Mouse (Mus musculus) kidney, adult 8-10 months (tissue): ENCODE data around the gene Dnajc2.

Experiments used
- DNase-seq, 2 experiments: peaks; one replicate each; pipeline ENCODE4 v3.0.0; 2022

Dnajc2 gene

DNA sequence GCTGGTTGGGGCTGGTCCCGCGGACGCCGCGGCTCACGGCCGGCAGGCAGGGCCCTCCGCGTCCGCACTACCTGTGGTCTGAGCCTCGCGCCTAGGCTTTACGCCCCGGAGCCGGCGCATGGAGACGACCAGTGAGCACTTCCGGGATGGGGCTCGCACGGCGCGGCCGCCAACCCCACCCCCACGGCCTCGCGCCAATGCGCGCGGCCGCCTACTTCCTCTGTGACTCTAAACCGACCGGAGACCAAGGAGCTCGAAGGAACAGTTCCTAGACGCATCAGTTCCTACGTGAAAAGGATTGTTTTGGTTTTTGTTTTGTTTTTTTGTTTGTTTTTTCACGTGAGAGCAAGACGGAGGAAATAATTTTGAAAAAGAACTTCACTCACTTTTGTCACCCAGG is at the start of gene Dnajc2, which contains the start of gene Psmc2:
Gene Dnajc2, minus strand, starts transcription at position 199 of the 400 bp plus-strand sequence.
Gene Psmc2, plus strand, starts transcription at position 231 of the 400 bp plus-strand sequence.
- DNase-seq: peak; percentile 89 to 91

DNA sequence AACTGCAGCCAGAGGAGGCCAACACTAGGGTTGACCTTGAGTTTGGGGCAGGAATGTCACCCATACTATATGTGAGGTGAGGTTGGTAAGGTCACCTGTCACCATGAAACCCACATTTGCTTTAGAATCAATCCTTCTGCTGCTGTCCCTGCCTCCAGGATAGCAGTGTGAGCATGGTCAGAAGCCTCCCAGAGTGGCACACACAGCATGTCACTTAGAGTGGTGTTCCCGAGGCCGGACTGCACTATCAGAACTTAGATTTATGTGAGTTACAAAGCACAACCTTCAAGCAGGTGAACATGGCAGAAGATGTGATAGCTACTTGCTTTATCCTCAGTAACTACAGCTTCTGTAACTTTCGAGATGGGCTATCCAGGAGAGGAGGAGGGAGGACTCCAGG is 46.7 kb upstream of the Dnajc2 start:
- no peak for DNase-seq

DNA sequence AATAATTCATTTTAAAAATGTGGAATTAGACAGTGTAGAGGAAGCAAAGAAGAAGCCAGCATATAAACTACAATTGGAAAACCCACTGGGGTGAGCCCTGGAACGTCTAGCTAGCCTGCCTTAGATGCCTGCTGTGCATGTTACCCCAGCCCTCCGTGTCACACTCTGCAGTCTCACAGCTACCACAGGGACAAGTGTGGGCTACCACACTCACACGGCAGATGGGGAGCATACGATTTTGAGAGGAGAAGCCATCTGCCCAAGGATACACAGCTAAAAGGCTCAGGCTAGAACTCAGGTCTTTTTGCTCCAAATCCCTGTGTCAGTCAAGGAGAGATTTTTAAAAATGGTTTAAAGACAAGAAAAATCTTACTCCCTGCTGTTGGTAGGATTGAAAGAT is 43.8 kb upstream of the Dnajc2 start:
- no peak for DNase-seq

DNA sequence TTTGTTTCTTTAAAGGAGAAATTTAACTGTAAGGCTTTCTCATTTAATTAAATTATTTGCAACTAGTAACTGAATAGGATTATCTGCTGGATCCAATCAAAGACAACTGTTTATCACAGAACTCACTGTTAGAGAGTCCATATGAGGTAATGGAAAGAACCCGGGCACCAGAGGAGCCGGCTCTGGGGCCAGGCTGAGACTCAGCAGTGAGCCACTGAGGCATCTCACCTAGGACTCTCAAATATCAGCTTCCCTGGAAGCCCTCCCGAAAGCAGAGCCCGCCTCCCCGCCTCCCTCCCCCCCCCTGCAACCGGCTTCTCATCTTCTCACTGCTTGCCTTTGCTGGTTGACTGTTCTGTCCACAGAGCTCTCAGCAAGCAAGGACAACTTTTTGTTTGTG is 42.6 kb upstream of the Dnajc2 start:
- DNase-seq: no peak

DNA sequence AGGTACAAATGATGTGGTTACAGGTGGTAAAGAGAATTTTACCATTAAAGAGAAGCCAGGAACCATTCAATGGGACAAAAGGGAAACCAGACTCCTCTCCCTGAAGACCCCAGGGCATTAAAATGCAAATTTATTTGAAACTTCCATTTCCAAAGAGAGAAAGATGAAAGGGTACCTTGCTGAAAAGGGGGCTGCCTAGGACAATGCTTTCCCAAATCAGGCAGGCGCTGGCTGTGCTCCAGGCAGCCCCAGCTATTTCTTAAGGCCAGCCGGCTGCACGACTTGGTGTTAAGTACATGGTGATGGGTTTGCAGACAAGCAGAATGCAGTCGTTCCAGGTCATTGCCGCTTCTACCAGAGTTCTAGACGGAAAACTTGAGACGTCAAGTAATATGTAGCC is 41.3 kb upstream of the Dnajc2 start:
- no peak for DNase-seq

DNA sequence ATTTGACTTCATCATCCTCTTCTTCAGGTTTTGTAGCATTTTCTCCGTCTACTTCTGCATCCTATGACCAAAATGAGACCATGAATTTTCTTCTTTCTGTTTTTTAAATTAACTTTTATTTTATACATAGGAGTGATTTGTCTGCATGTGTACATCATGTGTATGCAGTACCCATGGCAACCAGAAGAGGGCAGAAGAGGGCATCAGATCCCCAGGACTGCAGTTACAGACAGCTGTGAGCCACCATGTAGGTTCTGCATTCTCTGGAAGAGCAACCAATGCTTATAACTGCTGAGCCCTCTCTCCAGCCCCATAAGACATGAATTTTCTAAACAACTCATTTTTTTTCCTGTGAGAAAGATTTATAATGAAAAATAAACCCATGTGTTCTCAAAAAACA is 28.9 kb upstream of the Dnajc2 start:
- peak in 1 of 2 experiments; percentile 32 for DNase-seq

DNA sequence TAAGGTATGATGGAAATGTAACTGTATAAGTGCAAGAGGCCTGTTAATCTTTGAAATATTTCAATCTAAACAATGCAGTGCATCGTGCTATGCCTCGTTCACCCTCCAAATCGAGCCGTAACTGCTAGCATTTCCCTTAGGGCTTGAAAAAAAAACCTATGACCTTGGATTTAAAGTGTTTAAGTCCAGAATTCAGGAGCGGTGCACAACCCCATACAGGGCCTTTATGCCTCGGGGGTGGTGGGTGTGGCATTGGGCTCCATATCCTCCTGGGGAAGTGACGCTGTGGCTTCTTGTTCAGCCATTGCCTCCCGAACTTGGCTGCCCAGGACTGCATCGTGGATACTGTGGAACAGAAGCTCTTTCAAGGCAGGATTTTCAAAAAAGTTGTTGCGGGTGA is 25.9 kb upstream of the Dnajc2 start:
- DNase-seq: no peak

DNA sequence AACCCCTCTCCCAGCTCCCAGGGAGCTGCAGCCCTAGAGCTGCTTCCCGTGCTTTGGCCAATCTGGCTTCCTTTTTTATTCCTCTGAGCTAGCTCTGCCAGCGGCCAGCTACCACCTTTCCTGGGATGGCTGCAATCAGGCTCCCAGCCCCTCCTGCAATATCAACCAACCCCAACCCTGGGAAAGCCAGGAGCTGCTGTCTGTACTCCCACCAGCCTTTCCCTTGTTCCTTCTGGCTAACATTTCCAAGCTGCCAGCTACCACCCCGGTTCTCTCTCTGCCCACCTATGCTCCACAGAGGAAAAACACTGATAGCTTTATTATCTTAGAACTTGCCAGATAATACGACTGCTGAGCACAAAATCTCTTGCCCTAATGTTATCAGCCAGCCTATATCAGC is 19.8 kb upstream of the Dnajc2 start:
- DNase-seq: no peak

DNA sequence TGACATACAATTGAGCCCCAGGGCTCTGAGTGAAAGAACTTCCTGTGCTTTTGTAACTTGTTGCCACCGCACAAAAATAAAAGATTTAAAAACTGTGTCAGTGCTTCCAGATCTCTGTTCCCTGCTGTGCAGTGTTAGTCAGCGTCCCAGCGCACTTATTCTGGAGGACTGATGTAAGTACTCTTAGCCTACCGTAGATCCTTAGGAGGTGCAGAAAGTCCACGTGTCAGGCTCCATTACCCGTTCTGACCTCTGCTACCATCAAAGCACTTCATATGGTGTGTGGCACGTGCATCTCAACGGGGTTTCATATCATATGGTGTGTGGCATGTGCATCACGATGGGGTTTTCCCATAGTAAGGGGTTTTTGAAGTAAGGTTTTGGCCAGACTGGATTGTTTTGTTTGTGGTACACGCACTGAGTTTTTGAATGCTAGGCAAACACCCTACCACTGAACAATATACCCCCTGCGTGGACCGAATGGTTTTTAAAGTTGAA is 18.7 kb upstream of the Dnajc2 start:
- no peak for DNase-seq

DNA sequence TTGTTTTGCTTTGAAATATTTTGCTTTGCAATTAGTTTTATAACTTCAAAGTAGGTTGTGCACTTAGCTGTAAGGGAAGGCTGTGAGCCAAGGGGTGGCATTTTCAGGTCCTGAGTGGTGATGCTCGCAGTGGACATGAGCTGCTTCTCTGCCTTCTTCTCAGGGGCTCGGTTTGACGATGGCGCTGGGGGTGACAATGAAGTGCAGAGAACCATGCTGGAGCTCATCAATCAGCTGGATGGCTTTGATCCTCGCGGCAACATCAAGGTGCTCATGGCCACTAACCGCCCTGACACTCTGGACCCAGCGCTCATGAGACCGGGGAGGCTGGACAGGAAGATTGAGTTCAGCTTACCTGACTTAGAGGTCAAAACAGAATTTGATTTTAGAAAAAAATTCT is 17.9 kb upstream of the Dnajc2 start:
- DNase-seq: no peak

DNA sequence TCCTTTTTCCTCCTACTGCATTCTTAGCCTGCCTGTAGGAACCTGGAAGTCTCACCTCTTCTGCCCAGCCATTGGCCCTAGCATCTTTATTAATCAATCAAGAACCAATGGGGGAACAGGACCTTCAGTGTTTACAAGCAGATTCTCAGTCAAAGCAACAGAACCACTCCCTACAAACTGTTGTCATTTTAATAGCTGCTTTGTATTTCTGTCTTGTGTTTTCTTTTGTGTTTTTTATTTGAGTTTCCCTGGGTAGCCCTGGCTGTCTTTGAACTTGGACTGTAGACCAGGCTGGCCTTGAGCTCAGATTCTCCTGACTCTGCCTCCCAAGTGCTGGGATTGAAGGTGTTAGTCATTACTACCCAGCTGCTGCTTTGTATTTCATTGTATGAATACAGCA is 7.1 kb upstream of the Dnajc2 start:
- no peak for DNase-seq

DNA sequence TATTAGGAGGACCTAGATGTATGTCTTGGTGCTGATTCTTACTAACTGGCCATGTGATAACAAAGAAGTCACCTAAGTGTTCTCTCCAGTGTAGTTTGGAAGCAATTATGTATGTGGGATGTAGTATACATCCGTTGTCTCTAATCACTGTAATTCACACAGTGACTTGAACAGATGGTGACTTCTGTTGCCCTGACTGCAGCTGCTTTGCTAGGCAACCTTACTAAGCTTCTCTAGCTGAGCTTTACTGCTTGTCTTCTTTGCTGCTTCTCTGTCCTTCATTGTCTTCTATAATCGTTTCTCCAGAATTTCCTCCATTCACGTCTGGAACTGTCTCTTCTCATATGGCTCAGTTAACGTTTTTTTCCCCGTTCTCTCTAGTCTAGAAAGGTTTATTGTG is 4.0 kb upstream of the Dnajc2 start:
- DNase-seq: no peak

DNA sequence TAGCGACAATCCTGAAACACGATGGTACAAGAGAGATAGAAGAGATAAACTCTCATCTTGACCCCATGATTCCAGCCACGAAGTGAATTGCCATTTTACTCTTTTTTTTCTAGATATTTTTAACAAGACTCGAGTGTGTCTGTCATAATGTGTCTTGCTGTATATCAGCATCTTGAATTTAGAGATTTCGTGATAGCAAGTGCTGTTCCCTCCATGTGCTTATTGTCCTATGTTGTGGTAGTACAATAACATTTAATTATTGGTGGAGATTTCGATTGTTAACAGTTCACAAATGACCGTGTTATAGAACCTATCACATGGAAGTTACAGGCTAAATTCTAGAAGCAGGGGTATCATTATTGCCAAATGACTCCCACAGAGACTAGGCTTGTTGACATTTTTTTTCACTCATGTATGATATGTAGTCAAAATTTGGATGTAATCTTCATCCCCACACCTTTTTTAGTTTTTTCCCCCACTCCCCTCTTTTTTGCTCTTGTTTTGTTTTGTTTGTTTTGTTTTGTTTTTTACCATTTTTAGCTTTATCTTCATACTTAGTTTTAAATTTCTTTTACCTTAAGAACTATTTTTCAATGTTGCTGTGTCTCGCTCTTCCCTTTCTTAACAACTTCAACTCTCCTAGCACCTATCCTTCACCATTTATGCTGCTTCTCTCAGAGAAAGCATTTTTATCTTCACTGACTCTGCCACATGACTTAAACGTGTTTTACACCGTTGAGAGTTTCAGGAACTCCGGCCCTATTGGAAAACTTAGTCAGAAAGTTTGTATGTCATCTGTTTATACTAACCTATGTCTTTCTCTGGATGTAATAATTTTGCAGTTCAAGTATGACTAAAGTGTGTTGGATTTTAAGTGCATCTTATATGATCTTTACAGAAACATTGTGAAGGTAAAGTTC is 2.4 kb upstream of the Dnajc2 start:
- DNase-seq: no peak

DNA sequence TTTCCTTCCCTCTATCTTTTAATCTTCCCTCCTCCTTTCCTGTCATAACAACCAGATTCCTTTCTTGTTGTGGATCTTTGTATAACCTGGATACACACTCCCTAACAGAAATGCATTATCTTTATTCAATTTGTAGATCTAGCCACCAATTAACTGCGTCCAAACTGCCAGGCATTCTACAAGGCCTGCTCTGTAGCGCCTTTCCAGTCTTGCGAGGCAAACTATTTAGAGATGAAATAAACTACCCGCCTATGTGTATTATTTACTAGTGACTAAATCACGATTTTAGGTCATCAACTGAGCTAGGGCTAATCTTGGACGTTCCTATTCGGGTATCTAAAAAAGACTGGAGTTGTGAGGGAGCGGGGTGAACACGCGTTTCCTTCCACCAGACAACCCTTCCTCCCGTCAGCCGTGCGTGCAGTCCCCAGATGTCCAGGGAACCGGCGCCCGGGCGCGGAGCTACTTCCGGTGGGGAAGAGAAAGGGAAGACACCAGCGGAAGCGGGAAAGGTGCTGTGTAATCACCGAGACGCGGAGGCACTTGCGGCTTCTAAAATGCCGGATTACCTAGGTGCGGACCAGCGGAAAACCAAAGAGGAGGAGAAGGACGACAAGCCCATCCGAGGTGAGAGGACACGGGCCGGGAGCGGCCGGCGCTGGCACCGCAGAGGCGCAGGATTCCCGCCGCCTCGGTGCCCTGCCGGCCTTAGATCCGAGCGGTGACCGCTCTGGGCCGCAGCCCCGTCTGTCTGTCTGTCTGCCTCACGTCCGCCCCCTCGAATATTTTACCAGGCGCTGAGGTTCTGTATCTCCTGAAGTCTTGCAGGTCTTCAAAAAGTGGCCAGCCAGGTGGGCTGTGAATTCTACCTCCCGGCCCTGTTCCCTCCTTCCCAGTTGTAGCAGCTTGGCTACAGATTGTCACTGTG is 1.5 kb upstream of the Dnajc2 start:
- peak; percentile 87 to 92 for DNase-seq

DNA sequence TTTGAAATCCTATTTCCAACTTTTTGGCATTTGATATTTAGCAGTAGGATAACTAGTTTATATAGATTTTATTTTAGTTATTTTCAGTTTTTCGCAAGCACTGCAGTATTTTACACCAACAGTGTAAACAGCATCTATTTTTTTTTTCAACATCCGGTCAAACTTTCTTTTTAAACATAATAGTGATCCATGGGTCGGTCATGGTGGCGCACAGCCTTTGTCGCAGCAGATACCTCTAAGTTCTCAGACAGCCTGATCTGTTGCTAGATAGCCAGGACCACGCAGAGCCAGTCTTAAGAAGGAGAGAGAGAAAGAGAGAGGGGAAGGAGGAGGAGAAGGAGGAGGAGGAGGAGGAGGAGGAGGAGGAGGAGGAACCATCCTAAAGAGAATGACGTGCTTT is 725 bp upstream of the Dnajc2 start:
- no peak for DNase-seq

DNA sequence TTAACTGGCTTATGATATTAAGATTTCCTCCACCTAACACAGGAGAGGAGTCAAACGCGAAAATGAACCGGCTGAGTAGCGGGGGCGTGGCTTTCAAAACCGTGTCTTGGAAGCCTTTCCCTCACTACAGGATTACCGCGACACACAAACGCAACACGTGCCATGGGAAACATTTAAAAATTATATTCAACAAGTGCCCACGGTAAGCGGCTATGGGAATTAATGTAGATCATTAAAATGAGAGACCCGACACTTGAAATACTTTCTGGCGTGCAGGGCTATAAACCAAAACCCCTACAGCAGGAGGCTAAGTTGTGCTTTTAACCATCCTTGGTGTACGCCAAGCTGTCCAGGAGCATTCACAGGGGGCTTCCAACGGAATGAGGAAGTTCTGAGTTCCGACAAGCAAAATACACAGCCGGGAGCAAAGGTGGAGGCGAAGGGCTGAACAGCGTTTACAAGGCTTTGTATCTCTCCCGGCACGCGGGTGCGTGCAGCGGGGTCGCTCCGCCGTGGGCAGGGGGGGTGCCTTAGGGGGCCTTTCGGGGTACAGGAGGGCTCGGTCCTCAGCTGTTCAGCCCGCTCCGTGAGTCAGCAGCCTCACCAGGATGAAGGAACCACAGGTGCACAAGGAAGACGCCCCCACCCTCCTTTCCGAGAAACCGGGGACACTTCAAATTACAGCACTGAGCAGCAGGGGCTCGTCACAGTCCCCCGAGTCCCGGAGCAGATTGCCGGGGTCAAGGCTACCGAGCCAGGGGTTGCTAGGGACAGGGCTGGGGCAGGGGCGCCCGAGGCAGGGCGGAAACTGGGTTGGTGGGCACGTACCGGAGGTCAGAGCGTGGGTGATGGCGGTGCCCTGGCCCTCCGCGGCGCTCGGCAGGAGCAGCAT is 644 bp downstream of the Dnajc2 start:
- DNase-seq: peak; percentile 13 to 45

DNA sequence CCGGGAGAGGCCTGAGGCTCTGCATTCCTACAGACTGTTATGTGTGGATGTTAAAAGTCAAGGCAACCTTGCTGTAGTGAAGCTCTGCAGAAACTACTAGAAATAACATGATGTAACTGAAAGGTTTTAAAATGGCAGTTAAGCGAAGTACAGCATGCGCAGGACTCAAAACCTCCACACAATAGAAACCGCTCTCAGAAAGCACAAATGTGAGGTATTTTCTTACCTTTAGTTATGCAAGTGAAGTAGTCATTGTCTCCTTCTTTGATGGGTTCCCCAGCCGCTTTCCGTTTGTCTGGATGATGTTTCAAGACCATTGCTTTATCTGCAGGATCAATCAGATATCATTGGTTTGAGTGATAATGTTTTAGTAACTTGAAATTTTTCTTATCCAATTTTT is 8.6 kb downstream of the Dnajc2 start:
- no peak for DNase-seq

DNA sequence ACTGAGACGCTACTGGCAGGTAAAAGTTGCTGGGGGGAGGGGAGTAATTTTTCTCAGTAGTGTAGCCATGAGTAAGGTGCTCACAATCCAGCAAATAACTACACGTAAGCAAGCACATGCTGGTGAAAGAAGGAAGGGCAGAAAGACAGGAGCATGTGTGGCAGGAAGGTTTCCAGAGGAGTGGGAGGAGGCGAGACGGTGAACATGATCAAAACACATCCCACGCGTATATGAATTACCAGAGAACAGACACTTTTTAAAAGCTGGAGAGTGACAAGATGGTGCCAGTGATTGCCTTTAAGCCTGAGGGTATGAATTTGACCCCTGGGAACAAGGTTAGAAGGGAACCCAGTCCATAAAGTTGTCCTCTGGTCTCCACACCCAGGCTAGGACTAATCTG is 15.2 kb downstream of the Dnajc2 start:
- DNase-seq: no peak

DNA sequence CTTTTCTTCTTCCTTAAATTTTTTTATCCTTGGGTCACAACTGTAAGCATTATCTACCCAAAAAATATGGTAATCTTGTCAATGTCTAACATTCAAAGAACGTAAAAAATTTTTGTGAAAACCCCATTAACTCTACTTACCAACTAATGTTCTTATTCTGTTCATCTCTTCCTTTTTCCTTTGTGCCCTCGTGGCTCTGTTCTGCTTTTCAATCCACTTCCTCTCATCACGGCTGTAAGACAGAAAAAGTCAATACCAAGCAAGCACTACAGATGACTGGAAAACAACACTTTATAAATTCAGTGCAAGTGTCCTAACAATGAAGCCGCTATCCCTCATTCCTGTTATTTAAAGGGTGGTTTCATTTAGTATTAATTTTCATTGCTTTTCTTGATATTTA is 16.5 kb downstream of the Dnajc2 start:
- DNase-seq: no peak

DNA sequence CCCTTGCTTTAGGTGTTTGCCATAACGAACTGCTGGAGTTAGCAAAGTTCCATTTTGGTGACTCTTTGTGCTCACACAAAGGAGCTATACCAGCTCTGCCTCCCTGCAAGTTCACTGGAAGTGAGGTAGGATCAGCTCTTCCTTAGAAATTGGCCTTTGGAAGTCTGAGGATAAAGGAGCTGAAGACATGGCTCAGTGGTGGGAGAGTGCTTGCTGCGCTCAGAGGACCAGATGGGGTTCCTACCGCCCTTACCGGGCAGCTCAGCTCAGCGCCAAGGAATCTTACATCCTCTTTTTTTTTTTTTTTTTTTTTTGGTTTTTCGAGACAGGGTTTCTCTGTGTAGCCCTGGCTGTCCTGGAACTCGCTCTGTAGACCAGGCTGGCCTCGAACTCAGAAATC is 39.1 kb downstream of the Dnajc2 start:
- no peak for DNase-seq

DNA sequence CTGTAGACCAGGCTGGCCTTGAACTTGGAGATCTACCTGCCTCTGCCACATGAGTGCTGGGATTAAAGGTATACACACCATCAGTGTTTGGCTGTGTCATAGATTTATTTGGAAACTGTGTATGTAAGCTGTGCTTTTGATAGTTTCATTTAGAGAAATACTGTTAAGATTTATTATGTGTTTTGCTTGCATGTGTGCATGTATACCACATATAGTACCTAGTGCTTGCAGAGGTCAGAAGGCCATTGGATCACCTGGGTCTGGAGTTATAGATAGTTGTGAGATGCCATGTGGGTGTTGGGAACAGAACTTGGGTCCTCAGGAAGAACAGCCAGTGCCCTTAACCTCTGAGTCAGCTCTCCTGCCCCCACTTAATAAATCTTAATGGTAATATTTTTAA is 40.4 kb downstream of the Dnajc2 start:
- no peak for DNase-seq

DNA sequence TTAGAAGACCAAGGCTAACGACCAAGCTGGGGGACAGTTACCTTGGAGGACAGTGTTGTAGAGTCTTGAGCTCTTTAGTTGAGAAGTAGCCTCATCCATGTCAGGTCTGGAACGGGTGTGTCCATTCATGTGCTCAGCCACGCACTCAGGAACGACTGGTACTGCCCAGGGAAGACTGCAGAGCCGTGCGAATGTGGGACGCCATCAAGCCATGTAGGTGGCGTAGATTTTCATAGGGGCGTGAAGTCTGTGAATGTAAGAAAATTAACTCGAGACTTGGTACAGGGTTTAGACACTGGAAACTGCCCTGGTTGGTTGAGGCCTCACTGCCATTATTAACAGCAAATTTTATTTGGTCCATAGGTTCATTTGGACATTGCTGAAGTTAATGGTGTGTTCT is 41.4 kb downstream of the Dnajc2 start:
- DNase-seq: no peak

DNA sequence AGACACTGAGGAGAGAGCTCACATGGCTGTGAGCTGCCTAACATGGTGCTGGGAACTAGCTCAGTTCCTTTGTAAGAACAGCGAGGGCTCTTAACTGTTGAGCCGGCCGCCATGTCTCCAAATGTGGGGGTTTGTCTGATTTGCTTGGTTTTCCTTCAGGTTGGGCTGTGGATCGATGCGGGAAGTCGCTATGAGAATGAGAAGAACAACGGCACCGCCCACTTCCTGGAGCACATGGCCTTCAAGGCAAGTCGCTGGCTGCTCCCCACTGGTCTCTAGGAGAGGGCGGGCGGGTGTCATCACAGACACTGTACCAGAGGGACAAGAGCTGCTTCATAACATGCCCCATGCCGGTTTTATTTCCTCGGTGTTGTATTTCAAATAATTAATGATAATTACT is 45.2 kb downstream of the Dnajc2 start:
- no peak for DNase-seq
